Mouse (Mus musculus): ENCODE measurements around the gene Gm28305. TPM values are rescaled to one million over a fixed set of nuclear protein-coding genes. Genes with fewer than 3 reads are reported as not detected.

The Gm28305 gene
- polyA plus RNA-seq, 1 experiment: not detected

Other genes with a start within 250 kb of the Gm28305 start
- gene Nphp3, start 38.1 kb upstream of the Gm28305 start, polyA plus RNA-seq (2012; rRNA removed): 15.3 and 15.6 TPM in 2 replicates
- 28.9 and 31.6 TPM in 2 replicates for gene Uba5, start 22.5 kb downstream of the Gm28305 start, polyA plus RNA-seq (2012; rRNA removed)
- gene Acad11, start 22.7 kb downstream of the Gm28305 start, polyA plus RNA-seq (2012; rRNA removed): 47.4 and 64.4 TPM in 2 replicates
- 21.0 and 24.9 TPM in 2 replicates for gene Ackr4, start 86.3 kb downstream of the Gm28305 start, polyA plus RNA-seq (2012; rRNA removed)
- gene Dnajc13, start 222.3 kb downstream of the Gm28305 start, polyA plus RNA-seq (2012; rRNA removed): 40.8 and 61.1 TPM in 2 replicates